ENCODE assay signal across 16 mouse cellular contexts in the genomic region with DNA sequence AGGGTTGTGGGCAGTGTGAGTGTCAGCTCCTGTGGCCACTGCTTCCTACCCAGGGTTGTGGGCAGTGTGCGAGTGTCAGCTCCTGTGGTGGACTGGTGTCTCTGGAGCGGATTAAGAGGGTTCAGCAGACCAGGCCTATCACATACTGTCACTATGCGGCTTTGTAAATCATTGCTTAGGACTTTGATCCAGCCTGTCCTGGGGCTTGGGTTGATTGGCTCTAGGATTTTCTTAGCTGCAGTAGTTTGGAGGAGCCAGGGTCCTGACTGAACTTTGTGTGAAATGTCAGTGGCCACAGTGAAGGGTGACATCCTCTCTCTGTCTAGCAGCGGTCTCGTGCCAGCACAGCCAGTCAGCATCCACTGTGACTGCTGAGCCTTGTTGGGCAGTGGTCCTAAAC. TPM values are rescaled to one million over a fixed set of nuclear protein-coding genes. Genes with fewer than 3 reads are reported as not detected.
DNase-seq lines count a peak whose midpoint lies in the region; ATAC-seq and TF ChIP-seq lines count a peak whose summit lies in the region.
"Had no signal": no experiment of that assay in that cellular context is flagged by ENCODE, and none has a peak within 500 bp of the region (broad histone marks: within the 10 kb centered on the region; RNA-seq: fewer than 3 reads in every experiment).

No protein-coding gene starts in this region.

- peak overlapping the region; percentile 89 for H3K27ac ChIP-seq in intestine, embryonic 16.5 days (ENCODE audit: low read length)
- H3K27ac ChIP-seq in kidney, adult 2 months (ENCODE audit: insufficient read depth, low read depth, low read length), result peak overlapping the region; percentile 53
- H3K27ac ChIP-seq in liver, embryonic 15.5 days (replicated peaks), result peak overlapping the region; percentile 78
- H3K27ac ChIP-seq: heart, embryonic 15.5 days; macrophage had no signal

- 72% methylated on average over 5 of the region's 5 CpGs for WGBS in intestine, embryonic 16.5 days
- WGBS in kidney, adult 2 months, result 53% methylated on average over 5 of the region's 5 CpGs
- WGBS in liver, embryonic 15.5 days (ENCODE audit: insufficient replicate concordance), result 78% methylated on average over 5 of the region's 5 CpGs

- no peaks in the 10 kb centered on the region for H3K9me3 ChIP-seq in intestine, embryonic 16.5 days (ENCODE audit: control insufficient read depth, low read length)
- H3K9me3 ChIP-seq in liver, embryonic 15.5 days (replicated peaks), result no peaks in the 10 kb centered on the region
- H3K9me3 ChIP-seq: heart, embryonic 15.5 days had no signal

- H3K9ac ChIP-seq in intestine, embryonic 16.5 days (ENCODE audit: low read depth, low read length), result peak overlapping the region; percentile 34; the same call in 1 of the 2 replicates
- H3K9ac ChIP-seq in liver, embryonic 15.5 days, result no peak overlapping the region
- H3K9ac ChIP-seq: heart, embryonic 15.5 days had no signal

- ATAC-seq in intestine, embryonic 16.5 days, result peak; percentile 71
- ATAC-seq in liver, embryonic 15.5 days (ENCODE audit: insufficient read depth), result peak; percentile 69
- ATAC-seq: forebrain, embryonic 14.5 days had no signal

- peak; percentile 88 for DNase-seq in kidney, adult 2 months
- DNase-seq in kidney, postnatal 14 days, result peak; percentile 73
- no peak for DNase-seq in heart, adult 8-10 months (ENCODE audit: low spot score)
- DNase-seq in gastrocnemius, postnatal 25 days, result no peak
- no peak for DNase-seq in adrenal gland, postnatal 4 days (ENCODE audit: low spot score in 2 of 2)
- DNase-seq: cerebellum, postnatal 14 days; heart, adult 18-20 months; layer of hippocampus, adult 9-11 months; lung, adult 18-20 months; thymus, postnatal 36 days had no signal

- no peak overlapping the region for H3K4me3 ChIP-seq in intestine, embryonic 16.5 days (ENCODE audit: low read length)
- H3K4me3 ChIP-seq in kidney, adult 2 months (ENCODE audit: insufficient read depth, low read depth, low read length), result no peak overlapping the region
- H3K4me3 ChIP-seq in liver, embryonic 15.5 days (replicated peaks), result no peak overlapping the region
- H3K4me3 ChIP-seq: heart, embryonic 15.5 days had no signal

- H3K27me3 ChIP-seq in intestine, embryonic 16.5 days (replicated peaks; ENCODE audit: control insufficient read depth, insufficient read depth, low read length), result no peaks in the 10 kb centered on the region
- H3K27me3 ChIP-seq in kidney, adult 2 months (replicated peaks; ENCODE audit: control insufficient read depth, insufficient read depth, low read length), result no peaks in the 10 kb centered on the region
- H3K27me3 ChIP-seq in liver, embryonic 15.5 days, result no peaks in the 10 kb centered on the region
- H3K27me3 ChIP-seq: heart, embryonic 15.5 days had no signal

- H3K4me1 ChIP-seq in intestine, embryonic 16.5 days (ENCODE audit: control insufficient read depth, insufficient read depth, low read length), result peaks cover 25% of the 10 kb centered on the region
- H3K4me1 ChIP-seq in kidney, adult 2 months (ENCODE audit: control insufficient read depth, insufficient read depth, low read length), result peaks cover 31% of the 10 kb centered on the region
- peaks cover 48% of the 10 kb centered on the region for H3K4me1 ChIP-seq in liver, embryonic 15.5 days (replicated peaks)

- TF ChIP-seq POLR2A in kidney, adult 2 months (IDR thresholded peaks at IDR 0.05; ENCODE audit: low read depth, low read length), result no peak

- H3K36me3 ChIP-seq in intestine, embryonic 16.5 days (ENCODE audit: control insufficient read depth, insufficient read depth, low read length), result peaks cover 29% of the 10 kb centered on the region
- no peaks in the 10 kb centered on the region for H3K36me3 ChIP-seq in kidney, adult 2 months (ENCODE audit: control insufficient read depth, insufficient read depth, low read length)
- peaks cover 80% of the 10 kb centered on the region for H3K36me3 ChIP-seq in liver, embryonic 15.5 days (replicated peaks)

- H3K4me2 ChIP-seq in intestine, embryonic 16.5 days (ENCODE audit: low read depth, low read length), result no peak overlapping the region; the same call in 1 of the 2 replicates
- no peak overlapping the region for H3K4me2 ChIP-seq in liver, embryonic 15.5 days
- H3K4me2 ChIP-seq: heart, embryonic 15.5 days; midbrain, embryonic 11.5 days had no signal

- no peak for TF ChIP-seq CTCF in kidney, adult 2 months (conservative IDR thresholded peaks at IDR 0.05; ENCODE audit: insufficient read depth, insufficient read length, low read depth, low read length)

RNA-seq across cellular contexts. Expression of a gene that starts 23.6 kb away (rescaled TPM):
- 10.6 and 11.0 TPM in 2 replicates for polyA plus RNA-seq in intestine, embryonic 16.5 days (2015; fragmentation: Nextera tagmentation; extraction: Ambion mirVana)
- polyA plus RNA-seq in kidney, adult 2 months (2012; rRNA removed), result 5.3 and 6.0 TPM in 2 replicates
- 5.1 and 5.7 TPM in 2 replicates for polyA plus RNA-seq in liver, embryonic 15.5 days (2015; fragmentation: Nextera tagmentation; extraction: Ambion mirVana)
- total RNA-seq in heart, adult 8-10 months (2022), result 1 to 10 TPM in 1 of 4 experiments, under 1 TPM in 3; 0.54 to 1.1 (median 0.77) TPM
- total RNA-seq in gastrocnemius, postnatal 25 days (2021), result under 1 TPM; 0.15 to 0.24 TPM
- 10 to 100 TPM; 19.2 to 22.5 TPM for total RNA-seq in adrenal gland, postnatal 4 days (2021)

RNA-seq across cellular contexts. Expression of a gene that starts 23.9 kb away (rescaled TPM):
- polyA plus RNA-seq in intestine, embryonic 16.5 days (2015; fragmentation: Nextera tagmentation; extraction: Ambion mirVana), result 232 and 245 TPM in 2 replicates
- polyA plus RNA-seq in kidney, adult 2 months (2012; rRNA removed), result 97.0 and 105 TPM in 2 replicates
- 64.4 and 78.6 TPM in 2 replicates for polyA plus RNA-seq in liver, embryonic 15.5 days (2015; fragmentation: Nextera tagmentation; extraction: Ambion mirVana)
- 10 to 100 TPM; 57.5 to 90.1 (median 67.6) TPM for total RNA-seq in heart, adult 8-10 months (2022)
- total RNA-seq in gastrocnemius, postnatal 25 days (2021), result 10 to 100 TPM; 13.0 to 15.0 TPM
- 10 to 100 TPM; 68.3 to 74.4 TPM for total RNA-seq in adrenal gland, postnatal 4 days (2021)

RNA-seq across cellular contexts. Expression of a gene that starts 31.4 kb away (rescaled TPM):
- 75.7 and 83.4 TPM in 2 replicates for polyA plus RNA-seq in intestine, embryonic 16.5 days (2015; fragmentation: Nextera tagmentation; extraction: Ambion mirVana)
- 40.3 and 44.3 TPM in 2 replicates for polyA plus RNA-seq in kidney, adult 2 months (2012; rRNA removed)
- polyA plus RNA-seq in liver, embryonic 15.5 days (2015; fragmentation: Nextera tagmentation; extraction: Ambion mirVana), result 18.1 and 18.3 TPM in 2 replicates
- total RNA-seq in heart, adult 8-10 months (2022), result 10 to 100 TPM; 73.6 to 90.4 (median 83.5) TPM
- total RNA-seq in gastrocnemius, postnatal 25 days (2021), result 10 to 100 TPM; 59.9 to 68.0 TPM
- total RNA-seq in adrenal gland, postnatal 4 days (2021), result 100 to 1,000 TPM; 128 to 142 TPM

Comparison
In these comparisons a context has a peak if more than half of its experiments do, and no peak if none do; other contexts are left out.
1. DNase-seq: peak in kidney, adult 2 months (single experiment) and kidney, postnatal 14 days (single experiment); none in heart, adult 8-10 months (single experiment), gastrocnemius, postnatal 25 days (single experiment) and adrenal gland, postnatal 4 days (0 of 2).
2. RNA of a gene that starts 23.6 kb away (total RNA-seq): 19.2 to 22.5 TPM in adrenal gland, postnatal 4 days; 0.54 to 1.1 TPM in heart, adult 8-10 months and 0.15 to 0.24 TPM in gastrocnemius, postnatal 25 days; every median in the first group is over 4 times any median in the second.
3. Peak in every context shown above with its lines, with median percentiles within 50 percentile points of each other: H3K27ac ChIP-seq.